Mouse (Mus musculus) cerebellum, adult 8-10 months (tissue): Measurements from ENCODE around the gene Ccdc162.

Experiments
- DNase-seq: peaks from one replicate; pipeline ENCODE4 v3.0.0; 2022

Ccdc162 gene

DNA sequence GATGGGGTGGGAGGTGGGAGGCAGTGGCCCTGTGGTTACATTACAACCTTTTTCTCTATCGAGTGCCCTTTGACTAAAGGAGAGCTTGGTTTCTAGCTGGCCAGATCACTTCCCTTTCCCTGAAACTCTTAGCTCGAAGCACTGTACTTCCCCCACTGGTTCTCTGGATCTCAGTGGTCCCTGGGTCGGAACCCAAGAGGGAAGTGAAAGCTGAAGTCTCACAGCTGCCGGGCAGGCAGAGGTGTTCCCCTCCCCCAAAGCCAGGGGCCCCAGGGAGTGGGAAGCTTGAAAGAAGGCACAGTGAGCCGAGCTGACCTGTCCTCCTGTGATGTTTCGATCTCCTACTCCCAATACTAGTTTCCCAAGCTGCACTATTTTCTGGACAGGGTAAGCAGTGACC lies 143.2 kb downstream of the Ccdc162 start:
- DNase-seq = no peak

DNA sequence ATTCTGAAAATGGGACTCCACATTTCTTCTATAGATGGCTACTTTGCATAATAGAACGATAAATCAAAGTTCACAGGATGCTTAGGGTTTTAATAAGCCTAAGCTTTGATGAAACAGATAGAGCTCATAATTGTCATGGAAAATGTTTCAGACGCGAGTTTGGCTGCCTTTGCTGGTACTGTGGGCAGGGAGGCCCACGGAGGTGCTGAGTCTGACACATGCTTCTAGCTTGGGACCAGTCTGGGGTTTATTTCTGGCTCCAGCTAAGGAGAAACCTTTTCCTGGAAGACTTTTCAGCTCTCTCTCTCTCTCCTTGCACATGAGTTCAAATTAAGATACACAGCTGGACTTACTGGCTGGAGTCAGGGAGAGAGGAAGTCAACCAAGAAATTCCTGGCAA lies 144.2 kb downstream of the Ccdc162 start:
- DNase-seq = no peak

DNA sequence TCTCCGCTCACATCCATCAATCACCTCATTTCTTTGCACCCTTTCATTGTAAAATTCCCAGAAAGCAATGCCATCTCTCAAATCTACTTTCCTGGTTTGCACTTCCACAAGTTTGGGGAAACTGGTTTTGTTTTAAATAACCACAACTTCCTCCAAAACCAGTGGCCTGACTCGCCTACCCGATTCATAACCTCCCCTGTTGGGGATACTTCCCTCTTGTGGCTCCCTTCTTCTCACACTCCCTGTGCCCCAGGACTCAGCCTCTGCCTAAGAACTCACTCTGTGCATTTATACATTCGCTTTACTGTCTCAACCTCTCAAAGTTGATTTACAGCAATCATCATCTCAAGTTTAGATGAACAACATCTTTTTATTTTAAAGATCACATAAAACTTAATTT lies 145.4 kb downstream of the Ccdc162 start:
- no peak for DNase-seq

DNA sequence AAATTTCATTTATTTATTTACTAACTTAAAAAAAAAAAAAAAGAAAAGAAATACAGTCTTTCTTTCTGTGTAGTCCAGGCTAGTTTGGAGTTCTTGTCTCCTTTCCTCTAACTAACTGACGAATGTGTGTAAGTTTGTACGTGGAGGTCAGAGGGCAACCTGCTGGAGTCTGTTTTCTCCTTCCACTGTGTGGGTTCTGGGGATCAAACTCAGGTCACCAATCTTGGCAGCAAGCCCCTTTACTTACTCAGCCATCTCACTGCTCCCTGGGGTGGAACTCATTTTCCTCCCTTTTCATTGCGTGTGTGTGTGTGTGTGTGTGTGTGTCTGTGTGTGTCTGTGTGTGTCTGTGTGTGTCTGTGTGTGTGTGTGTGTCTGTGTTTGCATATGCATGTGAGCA lies 148.1 kb downstream of the Ccdc162 start:
- DNase-seq = no peak

DNA sequence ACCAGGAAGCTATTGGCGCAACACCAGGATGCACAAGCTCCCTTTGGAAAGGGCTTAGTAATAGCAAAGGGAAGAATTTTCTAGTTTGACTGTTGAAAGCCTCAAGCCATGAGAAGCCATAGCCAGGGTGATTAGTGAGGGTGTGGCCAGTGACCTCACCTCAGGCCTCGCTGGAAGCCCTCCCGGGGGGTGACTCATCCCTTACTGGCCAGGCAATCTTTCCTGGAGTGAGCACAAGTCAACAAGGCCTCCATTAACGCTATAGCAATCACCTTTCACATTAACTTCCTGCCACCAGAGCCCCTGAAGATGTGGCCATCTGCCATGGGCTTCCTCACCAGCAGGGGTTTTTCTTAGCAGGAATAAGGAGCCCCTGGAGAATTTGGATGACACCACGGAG lies 151.3 kb downstream of the Ccdc162 start:
- no peak for DNase-seq

DNA sequence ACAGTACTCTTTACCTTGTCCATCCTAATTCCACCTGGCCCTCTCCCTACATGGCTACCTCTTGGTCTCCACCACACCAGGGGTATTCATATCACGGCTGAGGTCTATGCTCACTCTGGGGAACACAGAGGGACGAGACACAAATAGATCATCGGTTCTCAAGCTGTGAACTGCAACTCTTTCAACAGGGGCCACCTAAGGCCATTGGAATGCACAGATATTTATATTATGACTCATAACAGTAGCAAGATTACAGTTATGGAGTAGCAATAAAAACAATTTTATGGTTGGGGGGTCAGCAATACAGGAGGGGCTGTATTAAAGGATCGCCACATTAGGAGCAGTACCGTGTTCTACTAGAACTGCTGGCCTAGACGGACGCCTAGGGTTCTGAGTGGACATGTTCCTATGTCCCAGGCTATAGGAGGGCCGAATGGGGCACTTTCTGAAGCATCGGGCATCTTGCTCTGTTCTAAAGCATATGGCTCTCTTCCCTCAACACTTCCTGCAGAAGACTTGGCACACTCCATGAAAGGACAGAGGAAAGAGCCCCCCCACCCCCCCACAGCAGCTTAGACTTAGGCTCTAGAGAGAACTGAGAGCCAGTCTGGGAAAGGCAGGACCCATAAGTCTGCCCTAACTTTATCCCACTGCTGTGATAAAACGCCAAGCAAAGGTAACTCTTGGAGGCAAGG lies 154.6 kb downstream of the Ccdc162 start:
- no peak for DNase-seq

DNA sequence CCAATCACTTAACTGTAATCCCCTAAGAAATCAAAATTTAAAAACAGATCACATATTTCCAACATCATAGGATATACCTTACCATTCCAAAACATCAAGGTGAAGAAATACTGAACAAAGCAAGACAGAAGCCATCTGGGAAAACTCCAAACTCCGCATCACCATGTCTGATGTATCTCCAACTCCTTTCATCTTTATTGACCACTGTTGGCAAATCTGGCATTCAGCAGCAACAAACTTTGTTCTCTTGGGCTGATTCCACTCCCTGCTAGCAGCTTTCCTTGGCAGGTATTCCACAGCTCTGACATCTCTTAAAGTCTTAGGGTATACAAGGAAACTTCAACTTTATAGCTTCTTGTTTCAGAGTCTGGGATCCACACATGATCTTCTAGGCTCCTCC lies 158.0 kb downstream of the Ccdc162 start:
- DNase-seq = no peak

DNA sequence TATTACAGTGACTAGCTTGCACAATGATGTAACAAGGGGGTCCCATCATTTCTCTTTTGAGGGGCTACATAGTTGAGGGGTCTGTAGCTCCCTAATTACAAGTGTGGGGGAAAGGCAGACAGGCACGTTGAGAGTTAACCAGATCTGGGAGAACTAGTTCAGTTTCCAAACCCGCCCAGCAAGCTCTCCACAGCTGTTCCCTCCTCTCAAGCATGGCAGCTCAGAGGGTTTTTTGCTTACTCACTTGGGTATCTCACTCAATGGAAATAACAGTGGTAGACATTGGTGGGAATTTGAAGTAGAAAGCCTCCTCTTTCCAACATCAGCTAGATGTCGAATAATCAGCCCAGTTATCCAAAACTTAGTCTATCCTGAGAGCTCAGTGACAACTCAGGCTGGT lies 161.4 kb downstream of the Ccdc162 start:
- no peak for DNase-seq

DNA sequence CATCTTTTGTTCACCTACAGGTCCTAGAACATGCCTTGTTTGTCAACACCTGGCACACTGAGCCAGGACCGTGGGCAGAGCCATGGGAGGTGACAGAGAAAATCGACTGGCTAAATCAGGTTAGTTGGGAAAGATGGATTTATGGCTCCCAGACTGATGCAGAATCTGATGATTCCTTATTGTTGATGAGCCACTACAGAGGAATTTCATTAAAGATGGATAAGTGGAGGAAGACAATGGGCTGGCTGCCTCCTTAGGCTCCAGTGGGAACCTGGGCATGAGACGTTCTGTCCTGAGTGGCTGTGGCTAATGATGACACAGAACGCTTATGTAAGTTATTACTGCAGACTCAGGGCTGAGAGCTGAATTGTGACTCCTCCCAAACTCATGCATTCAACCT lies 162.7 kb downstream of the Ccdc162 start:
- DNase-seq = no peak

DNA sequence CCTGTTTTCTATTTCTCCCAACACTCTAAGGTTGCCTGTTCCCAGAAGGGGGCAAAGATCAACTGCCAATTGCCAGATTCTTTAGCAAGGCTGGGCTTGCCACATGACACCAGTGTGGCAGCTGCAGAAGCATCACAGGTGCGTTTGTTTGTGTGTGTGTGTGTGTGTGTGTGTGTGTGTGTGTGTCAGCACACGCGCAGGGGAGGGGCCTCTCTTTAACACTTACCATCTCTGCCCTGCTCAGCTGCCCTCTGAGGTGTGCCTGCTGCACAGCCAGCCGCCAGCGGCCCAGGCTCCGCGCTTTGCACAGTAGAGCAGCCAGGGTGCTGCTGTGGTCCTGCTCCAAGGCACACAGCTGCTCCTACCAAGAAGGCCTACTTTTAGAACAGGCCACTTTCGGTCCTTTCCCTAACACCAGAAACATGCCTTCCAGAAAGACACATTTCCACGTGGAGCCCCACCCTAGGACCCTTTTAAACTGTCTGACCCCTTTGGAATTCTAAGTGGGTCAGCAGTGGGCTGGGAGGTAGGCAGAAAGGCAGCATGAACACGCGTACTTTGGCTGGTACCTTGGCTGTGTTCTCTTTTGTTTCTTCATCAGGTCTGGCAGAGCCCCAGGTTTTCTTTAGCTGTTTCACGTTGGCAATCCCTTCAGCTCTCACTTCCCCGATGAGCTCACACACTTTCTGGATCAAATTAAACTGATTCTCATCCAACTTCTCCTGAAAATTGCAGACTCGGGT lies 163.4 kb downstream of the Ccdc162 start:
- DNase-seq = no peak

DNA sequence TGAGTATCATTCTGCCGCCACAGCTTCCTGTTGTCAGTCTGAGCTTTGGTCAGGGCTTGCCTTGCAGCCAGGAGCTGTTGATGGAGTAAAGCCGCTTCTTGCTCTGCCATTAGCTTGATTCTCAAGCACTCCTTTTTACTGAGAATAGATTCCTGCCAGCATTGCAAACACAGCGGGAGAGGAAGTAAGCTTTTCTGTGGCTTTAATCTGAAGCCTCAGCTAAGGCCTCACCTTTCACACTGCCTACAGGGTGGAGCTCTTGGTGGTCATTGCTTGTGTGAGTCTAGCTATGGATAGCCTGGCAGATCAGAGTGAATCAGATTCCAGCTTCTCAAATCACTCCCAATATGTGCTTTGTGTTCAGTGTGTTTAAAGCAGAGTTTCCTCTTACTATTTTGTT lies 164.1 kb downstream of the Ccdc162 start:
- no peak for DNase-seq

DNA sequence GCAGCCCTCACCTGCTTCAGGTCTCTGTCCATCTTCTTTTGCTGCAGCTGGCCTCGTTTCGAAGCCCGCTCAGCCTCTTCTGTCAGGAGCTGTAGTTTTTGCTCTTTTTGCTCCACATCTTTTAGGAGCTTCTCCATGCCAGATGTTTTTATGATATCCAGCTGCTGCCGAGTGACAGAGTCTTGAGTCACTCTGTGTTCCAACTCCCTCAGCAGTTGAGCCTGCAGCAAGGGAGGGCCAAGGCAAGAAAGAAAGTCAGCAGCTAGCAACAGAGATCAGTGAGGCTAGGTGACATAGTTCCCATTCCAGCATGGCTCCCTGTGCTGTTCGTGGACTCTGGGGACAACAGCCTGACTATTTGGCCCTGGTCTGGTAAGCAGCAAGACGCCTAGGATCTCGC lies 165.7 kb downstream of the Ccdc162 start:
- no peak for DNase-seq

DNA sequence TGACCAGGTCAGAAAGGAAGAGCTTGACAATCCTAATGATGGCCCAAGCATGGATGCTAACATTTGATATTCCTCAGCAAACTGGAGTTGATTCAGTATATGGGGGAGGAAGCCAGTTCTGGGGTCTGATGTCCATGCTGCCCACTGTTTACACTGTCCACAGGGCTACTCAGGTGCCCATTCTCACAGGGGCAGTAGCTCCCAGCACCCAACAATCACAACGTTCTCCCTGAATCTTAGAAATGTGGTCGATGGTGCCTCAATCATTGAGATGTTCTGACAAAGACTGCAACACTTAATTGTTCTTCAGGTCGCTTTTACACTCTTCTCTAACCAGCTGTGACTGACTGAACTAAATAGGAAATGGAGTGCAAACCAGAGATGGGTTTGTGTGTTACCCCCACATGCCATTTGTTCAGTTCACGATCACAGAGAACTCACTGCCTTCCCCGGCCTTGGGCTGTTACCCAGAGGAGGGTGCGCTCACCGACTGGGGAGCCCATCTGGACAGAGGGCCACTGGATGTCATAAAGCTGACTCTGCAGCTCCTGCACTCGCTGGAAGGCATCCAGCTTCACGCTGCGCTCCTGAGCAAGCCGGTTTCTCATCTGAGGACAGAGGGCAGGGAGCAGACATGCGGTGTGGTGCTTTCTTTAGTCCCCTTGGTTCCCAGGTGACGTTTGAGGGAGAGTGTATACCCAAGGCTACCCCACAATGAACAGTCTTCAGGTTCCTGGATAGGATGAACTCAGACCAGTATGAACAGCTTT lies 169.9 kb downstream of the Ccdc162 start:
- DNase-seq = no peak

DNA sequence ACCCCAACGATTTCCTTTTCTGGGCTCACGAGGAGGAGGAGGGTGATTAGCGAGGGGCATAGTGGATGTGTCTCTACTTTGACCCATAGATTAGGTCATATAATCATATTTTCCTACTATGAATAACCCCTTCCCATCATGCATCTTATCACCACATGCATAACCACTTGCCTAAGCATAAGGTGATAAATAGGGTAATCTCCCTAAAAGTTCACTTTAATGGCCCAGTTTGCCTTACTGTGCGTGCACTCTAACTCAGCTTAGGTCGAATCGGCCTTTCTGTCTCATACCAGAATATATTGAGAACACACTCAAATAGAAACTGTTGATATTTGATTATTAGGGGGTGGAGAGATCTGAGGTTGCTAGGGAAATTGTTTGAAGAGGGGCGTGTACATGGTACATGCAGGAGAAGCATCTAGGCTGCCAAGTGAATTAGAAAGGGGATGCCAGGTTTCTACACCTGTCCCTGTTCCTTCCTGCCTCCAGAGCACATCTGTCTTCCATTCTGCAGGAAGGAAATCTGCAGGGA lies 171.1 kb downstream of the Ccdc162 start:
- no peak for DNase-seq

DNA sequence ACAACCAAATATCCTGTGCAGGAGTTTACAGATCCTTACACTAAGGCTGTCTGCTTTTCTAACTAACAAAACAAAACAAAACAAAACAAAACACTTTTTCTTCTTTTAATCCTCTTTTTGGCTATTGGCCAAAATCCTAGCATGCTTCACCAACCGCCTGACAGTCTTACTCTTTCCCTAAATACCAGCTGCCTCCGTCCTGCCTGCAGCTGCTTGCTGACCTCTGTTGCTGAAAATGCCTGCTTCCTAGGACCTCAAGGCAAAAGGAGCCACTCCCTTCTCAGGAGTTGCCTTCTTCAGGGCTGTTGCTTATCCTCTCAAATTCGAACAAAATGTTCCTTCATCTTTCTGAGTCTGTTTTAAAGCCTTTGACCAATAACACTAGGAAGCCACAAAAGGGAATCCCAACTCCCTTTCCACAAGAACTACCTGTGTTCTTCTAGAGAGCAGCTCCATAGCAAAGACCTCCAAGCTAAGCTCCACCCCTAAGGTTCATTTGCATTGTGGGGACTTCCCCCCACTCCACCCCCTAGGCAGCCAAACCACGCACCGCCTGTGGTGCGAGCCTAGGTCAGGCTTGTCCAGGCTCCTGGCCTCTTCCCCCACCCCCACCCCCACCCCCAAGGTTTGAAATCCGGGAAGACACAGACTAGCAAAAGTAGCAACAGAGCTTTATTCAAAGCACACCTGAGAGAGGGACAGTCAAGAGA lies 171.8 kb downstream of the Ccdc162 start:
- DNase-seq = no peak

DNA sequence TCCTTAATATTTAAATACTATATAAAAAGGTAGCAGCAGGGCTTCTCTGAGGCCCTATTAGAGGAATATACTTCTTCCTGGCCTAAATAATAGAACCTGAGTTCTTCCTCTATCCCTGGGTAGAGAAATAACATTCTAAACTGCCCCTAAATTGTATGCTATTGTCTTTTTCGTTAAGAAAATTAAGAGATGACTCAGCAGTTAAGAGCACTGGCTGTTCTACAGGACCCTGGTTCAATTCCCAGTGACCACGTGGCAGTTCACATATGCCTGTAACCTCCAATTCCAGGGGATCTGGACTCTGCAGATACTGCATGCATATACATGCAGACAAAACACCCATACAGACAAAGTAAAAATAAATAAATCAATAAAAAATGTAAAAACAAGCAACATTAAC lies 172.6 kb downstream of the Ccdc162 start:
- DNase-seq = no peak

DNA sequence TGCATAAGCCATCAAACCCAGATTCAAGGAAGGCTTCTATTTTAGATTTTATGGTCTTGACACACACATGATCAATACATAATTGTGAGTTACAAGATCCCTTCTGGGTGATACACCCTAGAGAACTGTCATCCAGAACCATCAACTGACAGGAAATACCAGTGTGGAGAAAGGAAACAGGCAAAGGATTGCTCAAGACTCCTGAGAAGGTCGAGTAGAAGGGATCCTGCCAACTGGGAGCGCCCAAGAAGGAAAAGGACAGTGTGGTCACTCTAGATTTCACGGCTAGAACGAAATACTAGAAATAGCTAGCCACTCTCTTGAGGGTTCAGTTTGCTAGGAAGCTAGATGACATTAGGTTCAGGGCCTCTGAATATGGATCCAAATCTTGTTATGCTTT lies 173.0 kb downstream of the Ccdc162 start:
- no peak for DNase-seq

DNA sequence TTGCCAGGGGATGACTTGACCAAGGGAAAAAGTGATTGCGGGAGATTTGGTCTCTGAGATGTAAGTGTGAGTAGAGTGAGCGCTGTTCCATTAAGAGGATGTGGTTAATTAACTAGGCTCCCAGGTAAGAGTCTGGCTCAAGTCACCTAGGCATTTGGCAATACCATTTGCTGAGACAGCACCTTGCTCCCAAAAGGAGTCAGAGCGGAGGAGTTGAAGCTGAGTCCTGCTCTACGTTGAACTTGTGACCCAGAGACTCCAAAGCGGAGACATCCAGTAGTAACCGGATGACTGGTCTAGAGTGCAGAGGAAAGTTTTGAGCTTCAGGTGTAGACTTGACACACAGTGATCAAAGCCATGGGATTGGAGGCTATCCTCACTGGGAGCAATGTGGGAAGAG lies 174.4 kb downstream of the Ccdc162 start:
- no peak for DNase-seq

DNA sequence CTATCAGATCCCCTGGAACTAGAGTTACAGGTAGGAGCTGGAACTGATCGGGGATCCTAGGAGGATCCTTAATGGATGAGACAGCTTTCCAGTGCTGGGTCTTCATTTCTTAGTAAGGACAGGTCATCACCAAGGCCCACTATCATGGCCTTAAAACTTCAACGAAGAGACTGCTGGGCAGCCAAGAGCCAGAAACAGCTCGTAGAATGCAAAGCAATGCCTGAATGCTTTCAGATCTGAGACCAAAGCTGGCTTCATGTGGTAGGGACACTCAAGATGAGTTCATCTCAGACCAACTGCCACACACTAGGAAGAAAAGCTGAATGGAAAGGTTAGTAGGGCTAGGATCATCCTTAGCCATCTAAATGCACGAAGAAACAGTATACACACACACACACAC lies 177.4 kb downstream of the Ccdc162 start:
- DNase-seq = no peak

DNA sequence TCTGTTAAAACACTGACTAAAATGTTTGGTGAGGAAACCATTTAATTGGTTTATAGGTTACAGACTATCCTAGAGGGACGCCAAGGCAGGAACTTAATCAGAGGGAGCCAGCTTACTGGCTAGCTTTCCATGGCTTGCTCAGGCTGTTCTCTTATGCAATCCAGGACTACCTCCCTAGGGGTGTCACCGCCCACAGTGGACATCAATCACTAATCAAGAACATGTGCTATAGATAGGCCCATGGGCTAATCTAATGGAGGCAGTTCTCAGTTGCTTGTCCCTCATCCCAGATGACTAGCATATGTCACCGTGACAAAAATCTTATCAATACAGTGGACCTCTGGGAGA lies 178.5 kb downstream of the Ccdc162 start:
- no peak for DNase-seq

DNA sequence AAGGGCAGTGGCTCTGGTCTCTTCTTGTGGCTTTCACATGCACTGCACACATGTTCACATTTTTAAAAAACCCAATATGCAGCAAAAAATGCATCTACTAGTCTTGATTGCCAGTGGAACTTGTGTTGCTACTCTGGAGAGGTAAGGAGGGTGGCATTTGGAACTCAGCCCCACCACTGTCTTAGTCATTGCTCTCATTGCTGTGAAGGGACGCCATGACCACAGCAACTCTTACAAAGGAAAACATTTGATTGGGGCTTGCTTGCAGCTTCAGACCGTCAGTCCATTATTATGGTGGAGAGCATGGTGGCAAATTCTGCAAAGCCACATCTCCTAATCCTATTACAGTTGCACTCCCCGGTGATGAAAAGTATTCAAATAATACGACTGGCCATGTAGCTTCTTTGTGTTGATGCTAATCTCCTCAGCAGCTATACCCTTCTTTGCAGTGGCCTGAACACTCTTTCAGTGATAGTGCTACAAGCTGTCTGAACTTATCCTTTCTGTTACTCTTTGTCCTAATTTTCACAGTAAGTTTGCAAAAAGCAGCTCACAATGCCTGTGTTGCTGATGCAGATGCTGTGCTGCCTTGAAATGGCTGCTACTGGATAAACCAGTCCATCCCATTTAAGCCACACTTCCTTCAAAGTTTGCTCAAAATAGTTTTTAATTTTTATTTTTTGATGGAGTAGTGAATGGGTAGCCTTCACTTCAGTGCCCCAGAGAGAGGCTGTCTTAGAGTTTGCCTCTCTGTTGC lies 179.0 kb downstream of the Ccdc162 start:
- no peak for DNase-seq

DNA sequence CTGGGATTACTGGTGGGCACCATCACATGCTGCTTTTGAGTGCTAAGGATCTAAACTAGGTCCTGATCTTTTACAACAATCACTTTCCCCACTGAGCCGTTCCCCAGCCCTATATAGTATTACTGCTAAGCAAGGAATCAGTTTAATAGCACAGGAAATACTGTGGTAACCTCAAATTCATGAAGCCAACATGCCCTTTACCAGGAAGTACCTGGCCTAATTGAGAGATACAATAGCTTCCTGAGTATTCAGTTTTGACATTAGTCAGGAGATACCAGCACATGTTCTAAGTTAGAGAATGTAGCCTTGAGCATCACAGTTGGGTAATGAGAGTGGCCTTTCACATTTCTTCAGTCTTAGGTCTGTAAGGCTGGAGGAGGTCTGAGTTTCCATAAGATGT lies 179.7 kb downstream of the Ccdc162 start:
- no peak for DNase-seq

DNA sequence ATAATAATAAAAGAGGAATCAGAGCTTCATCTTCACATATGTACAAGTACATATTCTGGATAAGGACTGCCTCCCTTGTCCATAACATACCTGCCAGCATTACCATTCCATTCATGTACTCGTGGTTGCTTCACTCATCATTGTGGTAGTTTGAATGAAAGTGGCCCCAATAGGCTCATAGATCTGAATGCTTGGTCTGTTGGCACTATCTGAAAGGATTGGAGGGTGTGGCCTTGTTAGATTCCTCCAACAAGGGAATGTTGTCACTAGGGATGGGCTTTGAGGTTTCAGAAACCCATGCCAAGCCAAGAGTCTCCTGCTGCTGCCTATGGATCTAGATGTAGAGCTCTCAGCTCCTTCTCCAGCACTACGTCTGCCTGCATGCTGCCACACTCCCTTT lies 180.4 kb downstream of the Ccdc162 start:
- no peak for DNase-seq
